27 mouse cellular contexts compared by ENCODE assay signal in the genomic region with DNA sequence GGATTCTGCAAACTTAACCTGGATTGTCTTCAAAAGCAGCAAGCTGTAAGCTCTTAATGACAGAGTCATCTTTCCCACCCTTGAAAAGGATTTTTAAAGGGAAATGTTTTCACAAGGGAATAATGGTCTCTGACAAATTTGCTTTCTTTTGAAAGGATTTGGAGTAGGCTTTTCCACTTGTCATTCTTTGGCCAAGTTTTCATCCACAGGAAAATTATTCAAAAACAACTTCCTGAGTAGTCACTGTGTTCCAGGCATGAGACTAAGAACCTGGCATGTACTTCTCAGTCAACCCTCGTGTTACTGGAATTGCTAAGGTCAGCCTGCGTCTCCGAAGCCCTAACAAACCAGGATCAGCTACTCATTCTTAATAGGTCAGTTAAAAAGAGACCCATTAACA. TPM values are rescaled to one million over a fixed set of nuclear protein-coding genes. Genes with fewer than 3 reads are reported as not detected.
DNase-seq lines count a peak whose midpoint lies in the region; ATAC-seq and TF ChIP-seq lines count a peak whose summit lies in the region.
"Had no signal": no experiment of that assay in that cellular context is flagged by ENCODE, and none has a peak within 500 bp of the region (broad histone marks: within the 10 kb centered on the region; RNA-seq: fewer than 3 reads in every experiment).

No protein-coding gene starts in this region.

- H3K36me3 ChIP-seq in heart, embryonic 12.5 days: no peaks in the 10 kb centered on the region
- H3K36me3 ChIP-seq in kidney, postnatal 0 days (ENCODE audit: insufficient read depth, low read length): no peaks in the 10 kb centered on the region
- H3K36me3 ChIP-seq: embryonic facial prominence, embryonic 12.5 days; embryonic facial prominence, embryonic 15.5 days; forebrain, embryonic 10.5 days; forebrain, embryonic 12.5 days; G1E had no signal

- no peak overlapping the region for H3K27ac ChIP-seq in heart, embryonic 12.5 days (ENCODE audit: poor library complexity, severe bottlenecking)
- no peak overlapping the region for H3K27ac ChIP-seq in kidney, postnatal 0 days
- H3K27ac ChIP-seq in embryonic fibroblast, embryonic 13.5 days (ENCODE audit: insufficient read depth, low read length): peak overlapping the region; percentile 64
- H3K27ac ChIP-seq: embryonic facial prominence, embryonic 12.5 days; embryonic facial prominence, embryonic 15.5 days; forebrain, embryonic 10.5 days; forebrain, embryonic 12.5 days had no signal

- no peaks in the 10 kb centered on the region for H3K27me3 ChIP-seq in heart, embryonic 12.5 days (replicated peaks)
- H3K27me3 ChIP-seq in kidney, postnatal 0 days (ENCODE audit: insufficient read depth, low read length): no peaks in the 10 kb centered on the region
- H3K27me3 ChIP-seq: CH12.LX; embryonic facial prominence, embryonic 12.5 days; embryonic facial prominence, embryonic 15.5 days; forebrain, embryonic 12.5 days had no signal

- no peak for TF ChIP-seq CTCF in kidney, postnatal 0 days (IDR thresholded peaks at IDR 0.05; ENCODE audit: low read depth)
- TF ChIP-seq CTCF in embryonic fibroblast, embryonic 13.5 days (IDR thresholded peaks at IDR 0.05; ENCODE audit: borderline replicate concordance, insufficient read depth, low read length): no peak

- DNase-seq in heart, adult 11 months: peak; percentile 70
- DNase-seq in kidney, postnatal 0 days (ENCODE audit: low spot score): peak; percentile 16
- DNase-seq in kidney, postnatal 4 days: no peak
- peak; percentile 24 for DNase-seq in skeletal muscle tissue, adult 2 months (ENCODE audit: low read depth, low spot score)
- DNase-seq in gastrocnemius, postnatal 10 days: no peak
- no peak for DNase-seq in B cell, adult 2 months
- DNase-seq: adrenal gland, adult 8-10 months; adrenal gland, postnatal 14 days; adrenal gland, postnatal 36 days; cerebellum, adult 11-12 months; cerebellum, adult 2 months; cerebellum, adult 9-11 months; cerebellum, postnatal 14 days; cerebellum, postnatal 36 days; embryo, embryonic 11 days had no signal

- no peak overlapping the region for H3K9ac ChIP-seq in heart, embryonic 12.5 days
- H3K9ac ChIP-seq in kidney, postnatal 0 days (ENCODE audit: low read depth, low read length): no peak overlapping the region
- H3K9ac ChIP-seq: embryonic facial prominence, embryonic 12.5 days; embryonic facial prominence, embryonic 15.5 days; forebrain, embryonic 12.5 days had no signal

- H3K9me3 ChIP-seq in heart, embryonic 12.5 days (replicated peaks): no peaks in the 10 kb centered on the region; the same call in 1 of the 2 replicates
- H3K9me3 ChIP-seq in kidney, postnatal 0 days (replicated peaks; ENCODE audit: low read length): no peaks in the 10 kb centered on the region
- H3K9me3 ChIP-seq: embryonic facial prominence, embryonic 12.5 days; embryonic facial prominence, embryonic 15.5 days; forebrain, embryonic 10.5 days; forebrain, embryonic 12.5 days had no signal

- ATAC-seq in heart, embryonic 12.5 days (ENCODE audit: insufficient number of reproducible peaks, low FRiP score): no peak
- ATAC-seq in kidney, postnatal 0 days (replicated peaks; ENCODE audit: low FRiP score, low read depth): no peak
- ATAC-seq: CD4-positive, CD25-positive, alpha-beta regulatory T cell, adult 4 months; forebrain, embryonic 14.5 days; forebrain, embryonic 16.5 days had no signal

- H3K4me1 ChIP-seq in heart, embryonic 12.5 days (replicated peaks): 0 out of 2 replicates have a peak, but pooled peaks cover 3% of the 10 kb centered on the region
- no peaks in the 10 kb centered on the region for H3K4me1 ChIP-seq in kidney, postnatal 0 days (replicated peaks; ENCODE audit: insufficient read depth, low read length)
- peaks cover 15% of the 10 kb centered on the region for H3K4me1 ChIP-seq in embryonic fibroblast, embryonic 13.5 days (ENCODE audit: control insufficient read depth, insufficient read depth, low read length)
- H3K4me1 ChIP-seq: forebrain, embryonic 10.5 days; forebrain, embryonic 12.5 days had no signal

- no peak for TF ChIP-seq POLR2A in embryonic fibroblast, embryonic 13.5 days (IDR thresholded peaks at IDR 0.05; ENCODE audit: low read depth, low read length)

- H3K4me3 ChIP-seq in heart, embryonic 12.5 days: no peak overlapping the region
- H3K4me3 ChIP-seq in kidney, postnatal 0 days (replicated peaks; ENCODE audit: low read depth, low read length): no peak overlapping the region
- no peak overlapping the region for H3K4me3 ChIP-seq in embryonic fibroblast, embryonic 13.5 days (ENCODE audit: insufficient read depth, low read length)
- H3K4me3 ChIP-seq: embryonic facial prominence, embryonic 12.5 days; embryonic facial prominence, embryonic 15.5 days; forebrain, embryonic 10.5 days; forebrain, embryonic 12.5 days had no signal

- H3K4me2 ChIP-seq in heart, embryonic 12.5 days: no peak overlapping the region
- H3K4me2 ChIP-seq in kidney, postnatal 0 days (ENCODE audit: low read length): no peak overlapping the region
- H3K4me2 ChIP-seq: embryonic facial prominence, embryonic 12.5 days; embryonic facial prominence, embryonic 15.5 days; forebrain, embryonic 12.5 days had no signal

- 77% methylated on average over 3 of the region's 3 CpGs for WGBS in heart, embryonic 12.5 days
- WGBS in kidney, postnatal 0 days: 68% methylated on average over 3 of the region's 3 CpGs

RNA-seq across cellular contexts. Expression of a gene that starts 5.3 kb away (rescaled TPM):
- 166 and 176 TPM in 2 replicates for polyA plus RNA-seq in heart, embryonic 12.5 days (2016; fragmentation: Nextera tagmentation; extraction: Ambion mirVana)
- 386 and 407 TPM in 2 replicates for polyA plus RNA-seq in kidney, postnatal 0 days (2015; fragmentation: Nextera tagmentation; extraction: Ambion mirVana)
- polyA plus RNA-seq in embryonic fibroblast, embryonic 13.5 days (2011; ENCODE audit: insufficient read length, low read depth, missing spikeins): 123 and 314 TPM in 2 replicates
- 10 to 100 TPM; 41.6 to 42.4 TPM for total RNA-seq in gastrocnemius, postnatal 10 days (2021)
- total RNA-seq: CH12.LX; common myeloid progenitor, adult 5-6 weeks had no signal
- polyA plus RNA-seq: G1E had no signal

Comparison
In these comparisons a context has a peak if more than half of its experiments do, and no peak if none do; other contexts are left out.
1. DNase-seq: peak in heart, adult 11 months (single experiment), kidney, postnatal 0 days (single experiment) and skeletal muscle tissue, adult 2 months (single experiment); none in kidney, postnatal 4 days (0 of 2), gastrocnemius, postnatal 10 days (single experiment) and B cell, adult 2 months (0 of 2).